8 mouse cellular contexts compared by ENCODE assay signal in the genomic region with DNA sequence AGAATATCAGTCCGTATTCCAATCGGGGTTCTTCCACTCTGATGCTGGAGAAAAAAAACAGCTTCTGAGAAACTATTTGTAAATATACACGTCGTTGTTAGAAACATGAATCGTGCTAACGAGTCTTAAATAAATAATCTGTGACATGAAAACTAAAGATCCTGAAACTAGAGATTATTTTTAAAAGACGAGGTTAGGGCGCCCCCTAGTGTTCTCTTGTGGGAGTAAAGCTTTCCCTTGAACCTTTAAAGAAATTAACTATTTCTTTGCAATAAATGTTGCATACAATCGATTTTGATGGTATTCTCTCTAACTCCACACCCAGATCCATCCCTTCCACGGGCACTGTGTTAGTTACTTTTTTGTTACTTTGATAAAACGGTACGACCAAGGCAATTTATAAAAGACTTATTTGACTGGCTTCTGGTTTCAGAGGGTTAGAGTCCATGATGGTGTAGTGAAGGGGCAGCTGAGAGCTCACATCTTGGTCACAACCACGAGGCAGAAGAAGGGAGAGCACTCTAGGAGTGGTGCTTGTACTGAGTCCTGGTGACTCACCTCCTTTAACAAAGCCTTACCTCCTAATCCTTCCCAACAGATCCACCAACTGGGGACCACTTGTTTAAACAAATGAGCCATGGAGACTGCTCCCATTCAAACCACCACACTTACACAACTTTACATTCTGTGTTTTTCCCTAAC. TPM values are rescaled to one million over a fixed set of nuclear protein-coding genes. Genes with fewer than 3 reads are reported as not detected.
DNase-seq lines count a peak whose midpoint lies in the region; ATAC-seq and TF ChIP-seq lines count a peak whose summit lies in the region.

No protein-coding gene starts in this region.

- H3K27ac ChIP-seq in gastrocnemius, adult 2 months, result no peak overlapping the region
- H3K27ac ChIP-seq in embryonic facial prominence, embryonic 10.5 days (replicated peaks), result no peak overlapping the region
- H3K27ac ChIP-seq in hindbrain, postnatal 0 days, result no peak overlapping the region
- H3K27ac ChIP-seq in spleen, adult 2 months (ENCODE audit: insufficient read depth, low read length), result no peak overlapping the region

- H3K9me3 ChIP-seq in embryonic facial prominence, embryonic 10.5 days, result no peaks in the 10 kb centered on the region
- no peaks in the 10 kb centered on the region for H3K9me3 ChIP-seq in hindbrain, postnatal 0 days (ENCODE audit: low read length)

- H3K4me3 ChIP-seq in gastrocnemius, adult 2 months, result no peak overlapping the region
- H3K4me3 ChIP-seq in embryonic facial prominence, embryonic 10.5 days, result no peak overlapping the region
- H3K4me3 ChIP-seq in hindbrain, postnatal 0 days (ENCODE audit: low read length), result no peak overlapping the region
- no peak overlapping the region for H3K4me3 ChIP-seq in spleen, adult 2 months (ENCODE audit: extremely low read depth, insufficient read depth, insufficient read length)

- 0 out of 2 replicates have a peak, but pooled peaks have one; percentile 24 for ATAC-seq in hindbrain, postnatal 0 days
- ATAC-seq in megakaryocyte, adult 5-6 weeks (ENCODE audit: poor library complexity, severe bottlenecking), result peak; percentile 40

- intact Hi-C loops in gastrocnemius, adult 2 months (cut with DNase I), result loop anchor here (2.0 to 5.0 kb wide), 3 partner anchors 57 to 525 kb away; no protein-coding TSS in a partner anchor
- intact Hi-C loops in gastrocnemius, postnatal 36 days (cut with DNase I), result loop anchor here (2.0 to 10.0 kb wide), 2 partner anchors 473 to 523 kb away; no protein-coding TSS in a partner anchor

- no peaks in the 10 kb centered on the region for H3K4me1 ChIP-seq in embryonic facial prominence, embryonic 10.5 days
- H3K4me1 ChIP-seq in hindbrain, postnatal 0 days (ENCODE audit: insufficient read depth, low read length), result no peaks in the 10 kb centered on the region
- no peaks in the 10 kb centered on the region for H3K4me1 ChIP-seq in spleen, adult 2 months (ENCODE audit: control insufficient read depth, insufficient read depth, insufficient read length)

- TF ChIP-seq POLR2A in spleen, adult 2 months (IDR thresholded peaks at IDR 0.05; ENCODE audit: low read depth, low read length), result no peak

- TF ChIP-seq CTCF in gastrocnemius, adult 2 months (IDR thresholded peaks at IDR 0.05), result peak; percentile 78
- TF ChIP-seq CTCF in hindbrain, postnatal 0 days (IDR thresholded peaks at IDR 0.05; ENCODE audit: low read depth), result peak; percentile 67
- TF ChIP-seq CTCF in spleen, adult 2 months (IDR thresholded peaks at IDR 0.05; ENCODE audit: extremely low read depth, insufficient read depth, insufficient read length, insufficient replicate concordance), result no peak

- H3K4me2 ChIP-seq in hindbrain, postnatal 0 days (ENCODE audit: low read depth, low read length), result peak overlapping the region; percentile 26; the same call in 1 of the 2 replicates

- no peaks in the 10 kb centered on the region for H3K36me3 ChIP-seq in embryonic facial prominence, embryonic 10.5 days (replicated peaks)
- no peaks in the 10 kb centered on the region for H3K36me3 ChIP-seq in hindbrain, postnatal 0 days (ENCODE audit: insufficient read depth, low read length)
- no peaks in the 10 kb centered on the region for H3K36me3 ChIP-seq in spleen, adult 2 months (ENCODE audit: control insufficient read depth, insufficient read depth, low read length)

- H3K9ac ChIP-seq in hindbrain, postnatal 0 days (replicated peaks; ENCODE audit: low read length), result no peak overlapping the region

- 18% methylated on average over 13 of the region's 13 CpGs for WGBS in embryonic facial prominence, embryonic 10.5 days
- 13% methylated on average over 13 of the region's 13 CpGs for WGBS in hindbrain, postnatal 0 days
- 16% methylated on average over 13 of the region's 13 CpGs for WGBS in spleen, adult 2 months

- peak; percentile 45 for DNase-seq in gastrocnemius, adult 2 months
- DNase-seq in gastrocnemius, postnatal 36 days, result no peak
- peak; percentile 67 for DNase-seq in urinary bladder, postnatal 25 days (ENCODE audit: low spot score)
- DNase-seq in urinary bladder, adult 2 months (ENCODE audit: low spot score), result no peak
- peak; percentile 43 for DNase-seq in embryonic facial prominence, embryonic 10.5 days (ENCODE audit: low spot score)
- DNase-seq in hindbrain, postnatal 0 days (ENCODE audit: low spot score), result peak; percentile 82
- DNase-seq in spleen, adult 2 months (ENCODE audit: low read depth in 1 of 2, low spot score in 2 of 2), result peak; percentile 9 to 31

- no peaks in the 10 kb centered on the region for H3K27me3 ChIP-seq in embryonic facial prominence, embryonic 10.5 days (replicated peaks; ENCODE audit: low read depth, poor library complexity, severe bottlenecking)
- H3K27me3 ChIP-seq in hindbrain, postnatal 0 days (ENCODE audit: insufficient read depth, low read length), result no peaks in the 10 kb centered on the region
- no peaks in the 10 kb centered on the region for H3K27me3 ChIP-seq in spleen, adult 2 months (ENCODE audit: control insufficient read depth, insufficient read depth, low read length)

RNA-seq across cellular contexts. Expression of a gene that starts 24.4 kb away (rescaled TPM):
- under 1 TPM; 0.10 to 0.20 TPM for total RNA-seq in gastrocnemius, adult 2 months (2021)
- under 1 TPM in 1 of 2 experiments, not detected in 1; 0.20 TPM for total RNA-seq in gastrocnemius, postnatal 36 days (2021)
- 1.0 and 1.1 TPM in 2 replicates for polyA plus RNA-seq in urinary bladder, adult 2 months (2012; rRNA removed)
- polyA plus RNA-seq in embryonic facial prominence, embryonic 10.5 days (2016; fragmentation: Nextera tagmentation; extraction: Ambion mirVana), result 0.10 and 0.14 TPM in 2 replicates
- total RNA-seq in hindbrain, postnatal 0 days (2014; rRNA removed), result 0.14 and 0.42 TPM in 2 replicates
- 0.35 and 0.44 TPM in 2 replicates for polyA plus RNA-seq in hindbrain, postnatal 0 days (2015; fragmentation: Nextera tagmentation; extraction: Ambion mirVana)
- total RNA-seq in megakaryocyte, adult 5-6 weeks (2015), result 0.51 and 0.73 TPM in 2 replicates
- total RNA-seq in megakaryocyte, adult 5-6 weeks (2017), result 0.62 and 1.7 TPM in 2 replicates
- polyA plus RNA-seq in spleen, adult 2 months (2012; rRNA removed), result 0.11 and 0.14 TPM in 2 replicates

Comparison
In these comparisons a context has a peak if more than half of its experiments do, and no peak if none do; other contexts are left out.
1. DNase-seq: peak in gastrocnemius, adult 2 months (single experiment), urinary bladder, postnatal 25 days (single experiment), embryonic facial prominence, embryonic 10.5 days (single experiment), hindbrain, postnatal 0 days (single experiment) and spleen, adult 2 months (2 of 2); none in gastrocnemius, postnatal 36 days (0 of 2) and urinary bladder, adult 2 months (single experiment).